Mouse (Mus musculus) telencephalon, adult 2 months (tissue): ENCODE results near the gene Cep152.
A peak's percentile ranks its signal among the peaks of the same experiment; 100 is the strongest.

Experiments
- DNase-seq: peaks from one replicate; pipeline ENCODE4 v3.0.0-alpha.2; 2011; ENCODE audit warnings: low read depth, low spot score

Gene Cep152

GRCm38 (mm10) chr2:125624127-125624685, 707 bp downstream of the Cep152 start:
- no peak for DNase-seq

- DNase-seq, result no peak
Measured at GRCm38 (mm10) chr2:125623211-125623610, 1.7 kb downstream of the Cep152 start.

- no peak for DNase-seq
Measured at GRCm38 (mm10) chr2:125620213-125620907, 4.6 kb downstream of the Cep152 start.

- no peak for DNase-seq
Measured at GRCm38 (mm10) chr2:125615858-125616424, 9.0 kb downstream of the Cep152 start.

- no peak for DNase-seq
Measured at GRCm38 (mm10) chr2:125615440-125615839, 9.5 kb downstream of the Cep152 start.

GRCm38 (mm10) chr2:125606220-125606845, 18.6 kb downstream of the Cep152 start:
- peak; percentile 27 for DNase-seq

GRCm38 (mm10) chr2:125604646-125605045, 20.3 kb downstream of the Cep152 start:
- DNase-seq, result no peak

GRCm38 (mm10) chr2:125602970-125603369, 21.9 kb downstream of the Cep152 start:
- DNase-seq, result no peak

- DNase-seq, result no peak
Measured at GRCm38 (mm10) chr2:125598958-125599357, 26.0 kb downstream of the Cep152 start.

GRCm38 (mm10) chr2:125598251-125598650, 26.7 kb downstream of the Cep152 start:
- DNase-seq, result no peak

GRCm38 (mm10) chr2:125594786-125595185, 30.1 kb downstream of the Cep152 start:
- DNase-seq, result no peak

- no peak for DNase-seq
Measured at GRCm38 (mm10) chr2:125594072-125594471, 30.8 kb downstream of the Cep152 start.

- DNase-seq, result no peak
Measured at GRCm38 (mm10) chr2:125591895-125592294, 33.0 kb downstream of the Cep152 start.

- no peak for DNase-seq
Measured at GRCm38 (mm10) chr2:125589287-125589686, 35.6 kb downstream of the Cep152 start.

GRCm38 (mm10) chr2:125581081-125581480, 43.8 kb downstream of the Cep152 start:
- no peak for DNase-seq

GRCm38 (mm10) chr2:125577670-125578069, 47.2 kb downstream of the Cep152 start:
- no peak for DNase-seq

GRCm38 (mm10) chr2:125576498-125576897, 48.4 kb downstream of the Cep152 start:
- DNase-seq, result no peak

- DNase-seq, result no peak
Measured at GRCm38 (mm10) chr2:125575766-125576165, 49.1 kb downstream of the Cep152 start.

GRCm38 (mm10) chr2:125563884-125564283, 61.0 kb downstream of the Cep152 start:
- peak; percentile 15 for DNase-seq

- DNase-seq, result no peak
Measured at GRCm38 (mm10) chr2:125562407-125562806, 62.5 kb downstream of the Cep152 start.

- DNase-seq, result no peak
Measured at GRCm38 (mm10) chr2:125560037-125560436, 64.9 kb downstream of the Cep152 start.
